Mouse (Mus musculus) bone marrow, adult 2 months (tissue): Measurements from ENCODE around the gene Creb3. TPM values are rescaled to one million over a fixed set of nuclear protein-coding genes. Genes with fewer than 3 reads are reported as not detected.
A peak's percentile ranks its signal among the peaks of the same experiment; 100 is the strongest.

Experiments used
- H3K27ac ChIP-seq: fragments of 200-500 bp; 2 replicates; pipeline ENCODE4 v1.5.1; 2012; ENCODE audit warnings: low read depth, mild to moderate bottlenecking, control low read depth, inconsistent platforms, low read length; ENCODE audit not compliant: control insufficient read depth, poor library complexity, insufficient read depth
- H3K4me1 ChIP-seq: fragments of 200-500 bp; 2 replicates; pipeline ENCODE4 v1.6.1; 2011; ENCODE audit warnings: low read length; ENCODE audit not compliant: control insufficient read depth, insufficient read depth
- H3K4me3 ChIP-seq: fragments of 200-500 bp; replicated peaks from 2 replicates; pipeline ENCODE3; 2011; ENCODE audit warnings: mild to moderate bottlenecking, low read depth, low read length, control low read depth; ENCODE audit not compliant: control insufficient read depth
- CTCF ChIP-seq: fragments of 200-500 bp; IDR thresholded peaks from 2 replicates; pipeline ENCODE4 v1.5.1; 2011; ENCODE audit warnings: low read length, control low read depth; ENCODE audit not compliant: control insufficient read depth, insufficient read depth
- POLR2A ChIP-seq: fragments of 200-500 bp; IDR thresholded peaks from 2 replicates; pipeline ENCODE4 v1.6.1; 2011; ENCODE audit warnings: low read depth, mild to moderate bottlenecking, control low read depth, low read length, borderline replicate concordance; ENCODE audit not compliant: control insufficient read depth
- WGBS: fragments of 180-500 bp; shearing (Covaris S2); methylation state at CpG from one replicate; pipeline ENCODE4 v1.1.7; 2018; 5-methylcytosine and 5-hydroxymethylcytosine counted together
- polyA plus RNA-seq: library from polyadenylated mRNA; stranded (reverse); fragments of >200 nt; gene quantifications from 2 replicates; pipeline ENCODE4 v1.2.4, GENCODE M21; 2011; ENCODE audit warnings: low replicate concordance; ENCODE audit not compliant: missing spikeins, insufficient read depth, insufficient read length

The Creb3 gene
- polyA plus RNA-seq, 1 experiment = 20.9 TPM

DNA sequence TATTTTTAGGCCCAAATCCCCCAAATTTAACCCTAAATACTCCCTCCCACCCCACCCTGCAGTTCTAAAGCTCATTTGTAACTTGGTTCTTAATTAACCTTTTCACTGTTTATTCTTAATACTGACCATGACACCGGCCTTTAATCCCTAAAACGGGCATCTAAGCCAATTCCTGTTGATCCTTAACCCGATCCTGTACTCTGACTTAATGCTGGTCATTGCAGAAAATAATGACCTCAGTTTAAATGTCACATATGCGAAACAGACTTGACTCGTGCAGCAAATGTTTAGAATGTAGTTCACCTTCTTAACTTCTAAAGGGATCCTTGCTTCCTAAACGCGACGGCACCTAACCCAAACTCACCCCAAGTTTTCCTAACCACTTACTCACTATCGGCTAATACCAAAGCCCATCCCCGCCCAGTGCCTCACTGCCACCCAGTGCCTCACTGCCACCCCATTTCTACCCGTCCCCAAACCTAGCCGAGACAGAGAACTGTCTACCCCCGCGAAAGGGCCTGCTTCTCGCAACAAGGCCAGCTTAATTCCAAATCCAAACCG lies 616 bp upstream of the Creb3 start:
- H3K27ac ChIP-seq = peak overlapping the region; percentile 99
- H3K4me1 ChIP-seq = peaks cover 13% of the 10 kb centered on the region
- peak overlapping the region; percentile 97 for H3K4me3 ChIP-seq
- TF ChIP-seq CTCF (no peak), POLR2A (no peak)
- under 1% methylated on average over 16 of the region's 16 CpGs for WGBS

DNA sequence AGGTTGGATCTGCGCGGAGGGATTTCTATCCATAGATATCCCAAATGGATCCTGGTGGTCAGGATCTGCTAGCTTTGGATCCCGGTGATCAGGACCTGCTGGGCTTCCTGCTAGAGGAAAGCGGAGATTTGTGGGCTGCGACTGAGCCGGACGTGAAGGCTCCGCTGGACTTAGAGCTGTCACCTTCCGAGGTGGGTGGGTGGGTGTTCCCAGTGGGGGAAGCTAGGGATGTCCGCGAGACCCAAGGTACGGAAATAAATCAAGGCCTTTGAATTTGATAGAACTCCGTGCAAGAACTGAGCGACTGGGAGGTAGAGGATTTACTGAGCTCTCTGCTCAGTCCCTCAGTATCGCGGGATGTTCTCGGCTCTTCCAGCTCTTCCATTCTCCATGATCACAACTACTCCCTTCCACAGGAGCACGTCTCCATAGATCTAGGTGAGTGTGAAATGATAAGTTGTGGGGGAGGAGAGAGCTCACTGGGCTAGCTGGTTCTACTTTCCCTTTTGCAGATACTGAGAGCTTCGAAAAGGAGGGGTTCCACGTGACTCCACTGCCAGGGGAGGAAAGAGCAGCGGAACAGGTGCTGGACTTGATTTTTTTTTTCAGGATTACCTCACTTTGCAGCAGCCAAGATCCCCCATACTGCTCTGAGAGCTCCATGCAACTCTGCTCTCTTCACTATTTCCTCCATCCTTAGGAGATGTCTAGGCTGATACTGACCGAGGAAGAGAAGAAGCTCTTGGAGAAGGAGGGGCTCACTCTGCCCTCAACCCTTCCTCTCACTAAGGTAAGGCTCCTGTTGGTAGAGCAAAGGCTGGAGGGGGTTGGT lies 853 bp downstream of the Creb3 start:
- Histone ChIP-seq H3K4me3 (peak overlapping the region; percentile 97), H3K4me1 (peaks cover 12% of the 10 kb centered on the region), H3K27ac (peak overlapping the region; percentile 99)
- TF ChIP-seq POLR2A (no peak), CTCF (no peak)
- WGBS = 1% methylated on average over 22 of the region's 22 CpGs

DNA sequence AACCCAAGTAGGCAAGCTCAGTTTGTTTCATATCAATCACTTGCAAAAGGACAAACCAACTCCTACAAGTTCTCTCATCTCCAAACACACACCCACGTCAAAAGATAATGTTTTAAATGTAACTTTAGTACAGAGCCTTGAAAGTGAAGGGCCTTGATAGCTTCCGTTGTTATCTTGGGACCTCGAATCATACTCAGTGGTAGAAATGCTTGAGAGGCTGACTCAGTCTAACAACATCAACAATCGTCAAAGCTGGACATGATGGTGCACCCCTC lies 1.4 kb downstream of the Creb3 start:
- Histone ChIP-seq H3K4me3 (peak overlapping the region; percentile 97), H3K4me1 (peaks cover 8% of the 10 kb centered on the region), H3K27ac (no peak overlapping the region)
- TF ChIP-seq CTCF (no peak), POLR2A (no peak)
- 56% methylated on average over 4 of the region's 4 CpGs for WGBS

DNA sequence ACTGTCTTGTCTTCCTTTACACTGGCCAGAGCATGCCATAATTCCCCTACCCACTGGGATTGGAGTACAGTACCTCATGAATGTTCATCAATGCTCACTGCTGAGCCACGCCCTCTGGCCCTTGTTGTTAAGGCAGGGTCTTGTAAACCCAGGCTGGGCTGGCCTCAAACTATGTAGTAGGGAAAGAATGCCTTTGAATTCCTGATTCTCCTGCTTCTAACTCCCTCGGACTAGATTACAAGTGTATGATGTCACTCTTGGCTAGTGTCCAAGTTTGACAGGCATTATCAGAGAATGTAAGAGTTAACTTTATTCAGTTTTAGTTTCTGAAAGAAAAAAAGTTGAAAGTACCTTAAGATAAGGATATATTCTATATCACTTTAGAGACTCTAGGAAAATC lies 2.1 kb downstream of the Creb3 start:
- Histone ChIP-seq H3K4me3 (no peak overlapping the region), H3K27ac (no peak overlapping the region), H3K4me1 (peaks cover 4% of the 10 kb centered on the region)
- 55% methylated on average over 2 of the region's 2 CpGs for WGBS
- TF ChIP-seq POLR2A (no peak), CTCF (no peak)

DNA sequence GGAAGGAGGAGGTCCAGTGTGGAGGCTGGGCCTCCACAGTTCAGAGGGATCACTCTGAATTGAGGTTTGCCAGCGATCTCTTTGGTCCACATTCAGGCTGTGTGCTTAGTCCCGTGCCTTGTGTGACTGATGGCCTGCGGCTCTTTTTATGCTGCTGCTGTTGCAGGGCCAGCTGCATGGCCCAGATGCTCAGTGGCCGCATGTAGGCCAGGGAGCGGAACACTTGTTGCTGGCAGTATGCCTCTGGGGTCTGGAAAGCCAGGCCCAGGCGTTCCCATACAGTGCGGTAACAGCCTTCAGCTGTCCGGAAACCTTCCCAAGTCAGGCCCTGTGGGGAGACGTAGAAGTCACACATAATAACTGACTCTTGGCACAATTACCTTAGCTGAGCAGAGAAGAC lies 5.0 kb downstream of the Creb3 start:
- H3K4me1 ChIP-seq = peaks cover 1% of the 10 kb centered on the region; the same call in 1 of the 2 replicates
- H3K4me3 ChIP-seq = no peak overlapping the region
- no peak overlapping the region for H3K27ac ChIP-seq
- WGBS = 96% methylated on average over 9 of the region's 9 CpGs
- TF ChIP-seq POLR2A = no peak
- no peak for TF ChIP-seq CTCF

DNA sequence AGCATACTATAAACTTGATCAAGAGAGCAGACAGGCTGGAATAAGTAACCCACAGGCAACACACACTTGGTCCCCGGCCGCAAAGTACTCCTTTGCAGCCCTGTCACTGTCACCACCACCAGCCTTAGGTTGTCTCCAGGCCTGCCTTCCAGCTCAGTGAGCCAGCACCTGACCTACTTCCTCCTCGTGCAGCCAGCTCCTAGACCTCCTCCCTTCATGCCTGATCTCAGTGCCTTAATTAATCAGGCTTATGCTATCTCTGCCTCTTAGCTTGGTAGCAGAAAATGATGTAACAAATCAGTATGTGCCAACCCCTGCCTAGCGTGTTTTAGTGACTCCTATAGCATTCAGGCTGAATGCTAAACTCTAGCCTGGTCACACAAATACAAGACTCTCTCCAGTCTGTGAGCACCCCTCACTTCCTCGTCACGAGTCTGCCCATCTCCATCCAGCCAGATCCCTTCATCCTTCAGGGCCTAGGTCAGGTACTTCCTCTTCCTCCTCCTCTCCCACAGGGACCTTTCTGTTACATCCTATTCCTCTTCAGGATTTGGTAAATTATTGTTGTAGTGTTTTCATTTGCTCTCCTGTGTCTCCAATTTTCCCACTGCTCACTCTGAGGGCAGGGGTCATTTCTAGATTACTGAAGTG lies 9.4 kb downstream of the Creb3 start:
- Histone ChIP-seq H3K27ac (no peak overlapping the region), H3K4me3 (no peak overlapping the region), H3K4me1 (no peaks in the 10 kb centered on the region; the same call in 1 of the 2 replicates)
- TF ChIP-seq POLR2A (no peak), CTCF (0 out of 2 replicates have a peak, but pooled peaks have one; percentile 2)
- WGBS = 54% methylated on average over 6 of the region's 6 CpGs

DNA sequence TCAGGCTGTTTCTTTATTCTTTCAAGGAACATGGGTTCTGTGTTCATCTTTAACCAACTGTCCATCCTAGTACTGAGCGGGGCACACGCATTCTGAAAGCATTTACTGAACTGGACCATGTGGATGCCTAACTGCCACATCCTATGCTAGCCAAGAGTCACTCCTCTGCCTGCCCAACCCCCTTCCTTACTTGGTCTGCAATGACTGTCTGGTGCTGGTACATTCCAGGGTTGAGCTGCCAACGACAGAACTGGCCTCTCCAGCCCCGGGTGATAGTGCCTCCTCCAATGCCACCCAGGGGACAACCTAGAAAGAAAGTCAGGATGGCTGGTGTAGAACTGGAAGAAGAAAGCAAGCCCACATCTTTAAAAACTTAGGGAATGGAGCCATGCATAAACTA lies 11.4 kb downstream of the Creb3 start:
- Histone ChIP-seq H3K4me1 (no peaks in the 10 kb centered on the region; the same call in 1 of the 2 replicates), H3K4me3 (no peak overlapping the region), H3K27ac (no peak overlapping the region)
- TF ChIP-seq CTCF (no peak), POLR2A (no peak)
- WGBS = 88% methylated on average over 4 of the region's 4 CpGs

DNA sequence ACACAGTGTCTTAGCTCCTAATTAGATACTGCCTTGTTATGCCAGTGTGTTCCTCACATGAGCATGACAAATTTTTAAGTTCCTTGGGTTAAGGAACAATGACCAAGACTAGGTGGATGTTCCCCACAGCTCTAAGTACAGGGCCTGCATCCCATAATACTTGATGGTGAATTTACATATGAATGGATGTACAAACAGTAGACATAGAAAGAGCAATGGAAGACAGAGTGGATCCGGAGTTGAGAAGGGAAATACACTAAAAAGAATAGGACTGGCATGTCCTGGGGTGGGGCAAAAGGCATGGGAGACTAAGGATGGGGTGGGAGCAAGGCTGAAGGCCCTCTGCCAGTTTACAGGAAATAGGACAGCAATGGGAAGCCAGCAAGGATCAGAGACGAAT lies 13.2 kb downstream of the Creb3 start:
- no peaks in the 10 kb centered on the region; the same call in 1 of the 2 replicates for H3K4me1 ChIP-seq
- no peak overlapping the region for H3K4me3 ChIP-seq
- WGBS = 75% methylated on average over 2 of the region's 2 CpGs
- no peak for TF ChIP-seq POLR2A
- no peak for TF ChIP-seq CTCF
- no peak overlapping the region for H3K27ac ChIP-seq
